Mouse (Mus musculus): Measurements from ENCODE around the gene Brd3. TPM values are rescaled to one million over a fixed set of nuclear protein-coding genes. Genes with fewer than 3 reads are reported as not detected.
"Not testable (repeated sequence)": the region's sequence is repeated elsewhere in the genome, so short reads cannot be mapped to it uniquely, and the experiment has no call there.

Brd3 gene
- polyA plus RNA-seq, 1 experiment = 58.4 TPM

DNA sequence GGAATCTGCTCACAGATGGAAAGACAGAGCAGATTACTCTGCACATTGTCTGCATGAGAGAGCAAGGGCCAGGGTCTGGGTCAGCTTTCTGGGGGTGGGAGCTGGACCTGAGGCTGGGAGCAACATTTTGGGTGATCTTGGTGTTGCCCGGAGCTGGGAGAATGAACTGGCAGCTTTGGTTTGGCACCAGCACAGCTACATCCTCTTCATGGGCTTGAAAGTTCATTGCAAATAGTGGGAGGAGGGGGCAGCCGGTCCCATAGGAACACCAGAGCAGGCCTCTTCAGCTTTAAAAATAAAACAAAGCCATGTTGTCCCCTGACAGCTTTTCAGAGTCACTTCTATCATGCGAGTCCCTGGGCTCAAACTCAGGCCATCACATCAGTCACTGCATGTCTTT lies 33.8 kb upstream of the Brd3 start:
- peak overlapping the region; percentile 94 for H3K4me3 ChIP-seq (replicated peaks)
- no peaks in the 10 kb centered on the region for H3K27me3 ChIP-seq (replicated peaks)
- H3K36me3 ChIP-seq (replicated peaks; ENCODE audit: low read length) = peaks cover 34% of the 10 kb centered on the region
- H3K4me1 ChIP-seq = peaks cover 28% of the 10 kb centered on the region
- no peaks in the 10 kb centered on the region for H3K9me3 ChIP-seq
- TF ChIP-seq FLI1 (IDR thresholded peaks at IDR 0.05; ENCODE audit: low read length) (no peak), GATA1 (IDR thresholded peaks at IDR 0.05; ENCODE audit: borderline replicate concordance, low read length) (no peak)

- H3K36me3 ChIP-seq (replicated peaks; ENCODE audit: low read length) = peaks cover 39% of the 10 kb centered on the region
- H3K27me3 ChIP-seq (replicated peaks) = no peaks in the 10 kb centered on the region
- no peaks in the 10 kb centered on the region for H3K9me3 ChIP-seq
- peak overlapping the region; percentile 94 for H3K4me3 ChIP-seq (replicated peaks)
- TF ChIP-seq FLI1 (IDR thresholded peaks at IDR 0.05; ENCODE audit: low read length) = no peak
- TF ChIP-seq GATA1 (IDR thresholded peaks at IDR 0.05; ENCODE audit: borderline replicate concordance, low read length) = no peak
- H3K4me1 ChIP-seq = peaks cover 28% of the 10 kb centered on the region
Observed at GRCm38 (mm10) chr2:27540515-27540836, 33.0 kb upstream of the Brd3 start.

- TF ChIP-seq FLI1 (IDR thresholded peaks at IDR 0.05; ENCODE audit: low read length) (peak; percentile 81; the same call in 1 of the 2 replicates), GATA1 (IDR thresholded peaks at IDR 0.05; ENCODE audit: borderline replicate concordance, low read length) (no peak)
- H3K27me3 ChIP-seq (replicated peaks) = no peaks in the 10 kb centered on the region
- H3K4me1 ChIP-seq = peaks cover 28% of the 10 kb centered on the region
Observed at GRCm38 (mm10) chr2:27539772-27540514, 32.5 kb upstream of the Brd3 start.

DNA sequence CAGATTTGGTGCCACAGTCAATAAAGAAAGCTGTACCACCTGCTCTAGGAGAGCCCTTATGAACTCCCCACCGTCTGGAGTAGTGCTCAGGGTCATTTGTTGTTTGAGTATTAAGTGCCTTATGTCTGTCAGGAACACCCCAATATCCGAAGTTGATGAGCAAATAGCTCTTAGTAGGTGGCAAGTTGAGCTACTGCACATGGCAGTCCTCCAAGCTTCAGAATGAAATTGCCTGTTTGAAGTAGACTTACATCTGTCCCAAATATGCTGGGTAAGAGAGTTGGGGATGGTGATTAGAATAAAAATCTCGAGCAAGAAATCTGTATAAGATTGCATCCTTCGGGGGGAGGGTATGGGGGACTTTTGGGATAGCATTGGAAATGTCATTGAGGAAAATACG lies 31.9 kb upstream of the Brd3 start:
- H3K27me3 ChIP-seq (replicated peaks) = no peaks in the 10 kb centered on the region
- peaks cover 46% of the 10 kb centered on the region for H3K36me3 ChIP-seq (replicated peaks; ENCODE audit: low read length)
- no peaks in the 10 kb centered on the region for H3K9me3 ChIP-seq
- no peak overlapping the region for H3K4me3 ChIP-seq (replicated peaks)
- peaks cover 31% of the 10 kb centered on the region for H3K4me1 ChIP-seq
- no peak for TF ChIP-seq FLI1 (IDR thresholded peaks at IDR 0.05; ENCODE audit: low read length)
- no peak for TF ChIP-seq GATA1 (IDR thresholded peaks at IDR 0.05; ENCODE audit: borderline replicate concordance, low read length)

More at GRCm38 (mm10) chr2:27539772-27540514, 32.5 kb upstream of the Brd3 start:
- Histone ChIP-seq H3K9me3 (no peaks in the 10 kb centered on the region), H3K36me3 (replicated peaks; ENCODE audit: low read length) (peaks cover 44% of the 10 kb centered on the region), H3K4me3 (replicated peaks) (peak overlapping the region; percentile 94)

- H3K27me3 ChIP-seq (replicated peaks); H3K4me3 ChIP-seq (replicated peaks); H3K9me3 ChIP-seq: not testable (repeated sequence)
- Histone ChIP-seq H3K36me3 (replicated peaks; ENCODE audit: low read length) (peaks cover 49% of the 10 kb centered on the region), H3K4me1 (peaks cover 33% of the 10 kb centered on the region)
Observed at GRCm38 (mm10) chr2:27538455-27539330, 31.2 kb upstream of the Brd3 start.

GRCm38 (mm10) chr2:27518283-27518682 lies 10.8 kb upstream of the Brd3 start:
- peaks cover 53% of the 10 kb centered on the region for H3K36me3 ChIP-seq (replicated peaks; ENCODE audit: low read length)

GRCm38 (mm10) chr2:27516289-27516688 lies 8.8 kb upstream of the Brd3 start:
- H3K4me1 ChIP-seq = peaks cover 79% of the 10 kb centered on the region
- no peaks in the 10 kb centered on the region for H3K27me3 ChIP-seq (replicated peaks)
- H3K4me3 ChIP-seq (replicated peaks) = peak overlapping the region; percentile 98
- peaks cover 38% of the 10 kb centered on the region for H3K36me3 ChIP-seq (replicated peaks; ENCODE audit: low read length)
- TF ChIP-seq GATA1 (IDR thresholded peaks at IDR 0.05; ENCODE audit: borderline replicate concordance, low read length) (no peak), FLI1 (IDR thresholded peaks at IDR 0.05; ENCODE audit: low read length) (no peak)
- H3K9me3 ChIP-seq = no peaks in the 10 kb centered on the region

More at GRCm38 (mm10) chr2:27518283-27518682, 10.8 kb upstream of the Brd3 start:
- H3K4me1 ChIP-seq = peaks cover 65% of the 10 kb centered on the region
- TF ChIP-seq FLI1 (IDR thresholded peaks at IDR 0.05; ENCODE audit: low read length) = no peak
- H3K4me3 ChIP-seq (replicated peaks) = no peak overlapping the region
- no peaks in the 10 kb centered on the region for H3K27me3 ChIP-seq (replicated peaks)
- no peaks in the 10 kb centered on the region for H3K9me3 ChIP-seq

DNA sequence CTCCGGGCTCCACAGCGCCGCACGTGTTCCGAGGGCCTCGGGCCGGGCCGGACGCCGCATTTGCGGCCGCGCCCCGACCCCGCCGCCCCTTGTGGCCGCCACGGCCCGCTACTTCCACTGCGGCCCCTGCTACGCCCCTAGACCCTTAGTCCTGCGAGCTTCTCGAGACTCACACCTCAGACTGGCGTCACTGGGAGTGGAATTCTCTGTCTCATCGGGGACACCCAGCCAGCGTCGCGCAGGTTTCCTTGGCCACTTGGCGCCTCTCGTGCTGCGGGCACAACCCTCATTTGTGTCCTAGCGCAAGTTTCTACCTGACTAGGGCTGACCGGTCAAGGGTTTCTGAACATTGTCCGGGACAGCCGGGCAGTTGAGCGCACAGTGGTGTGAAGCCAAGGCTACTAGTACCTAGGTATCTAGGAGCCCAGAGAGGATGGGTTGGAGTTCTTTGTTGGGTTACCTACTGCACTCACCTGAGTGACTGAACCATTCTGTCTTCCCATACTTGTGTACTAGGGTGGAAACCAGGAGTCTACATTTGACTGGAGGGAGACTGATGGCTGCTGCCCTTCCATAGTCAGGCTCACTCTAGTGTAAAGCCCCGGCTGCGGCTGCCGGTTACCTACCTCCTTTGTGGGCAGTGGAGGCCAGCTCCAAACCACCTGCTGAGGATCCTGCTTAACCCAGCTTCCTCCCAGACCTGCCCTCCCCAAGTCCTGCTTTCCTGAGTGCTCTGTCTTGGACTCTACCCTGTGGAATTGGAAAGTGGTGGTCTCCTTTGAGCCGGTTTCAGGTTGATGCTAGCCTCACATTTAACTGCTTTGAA lies 8.1 kb upstream of the Brd3 start:
- no peaks in the 10 kb centered on the region for H3K9me3 ChIP-seq
- TF ChIP-seq GATA1 (IDR thresholded peaks at IDR 0.05; ENCODE audit: borderline replicate concordance, low read length) (no peak), FLI1 (IDR thresholded peaks at IDR 0.05; ENCODE audit: low read length) (no peak)
- peaks cover 31% of the 10 kb centered on the region for H3K36me3 ChIP-seq (replicated peaks; ENCODE audit: low read length)
- peak overlapping the region; percentile 98 for H3K4me3 ChIP-seq (replicated peaks)
- H3K27me3 ChIP-seq (replicated peaks) = no peaks in the 10 kb centered on the region
- H3K4me1 ChIP-seq = peaks cover 77% of the 10 kb centered on the region

DNA sequence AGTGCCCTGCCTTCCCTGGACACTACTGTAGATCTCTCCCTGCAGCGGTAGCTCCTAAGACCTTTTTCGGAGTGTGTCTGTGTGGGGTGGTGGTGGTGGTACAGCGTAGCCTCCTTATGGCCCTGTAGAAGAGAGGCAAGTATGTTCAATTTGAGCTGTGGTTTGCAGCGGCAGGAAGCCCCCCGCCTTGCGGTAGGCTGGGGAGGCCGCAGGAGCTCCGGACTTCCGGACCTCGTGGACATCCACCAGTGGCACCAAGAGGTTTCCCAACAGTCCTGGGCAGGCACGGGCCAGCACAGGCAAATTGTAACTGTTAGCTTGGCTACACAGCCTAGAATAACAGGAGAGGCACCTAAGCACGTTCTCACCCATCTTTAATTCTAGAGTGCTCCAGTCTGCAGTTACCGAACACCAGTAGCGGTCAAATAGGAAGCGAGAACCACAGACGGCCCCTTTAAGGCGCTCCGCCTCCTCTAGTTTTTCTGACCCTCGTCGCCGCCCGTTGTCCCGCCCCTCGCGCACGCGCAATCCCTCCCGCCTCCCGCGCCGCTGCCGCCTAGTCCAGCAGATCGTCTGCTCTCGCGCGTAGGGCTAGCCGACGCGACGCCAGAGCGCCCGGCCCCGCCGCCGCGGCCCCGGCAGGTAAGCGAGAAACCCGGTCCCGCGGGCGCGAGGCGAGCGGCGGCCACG lies 7.3 kb upstream of the Brd3 start, which contains the start of gene Wdr5:
Wdr5 (plus strand) TSS at position 519 of the 690 bp plus-strand sequence.
- no peaks in the 10 kb centered on the region for H3K27me3 ChIP-seq (replicated peaks)
- peaks cover 74% of the 10 kb centered on the region for H3K4me1 ChIP-seq
- no peaks in the 10 kb centered on the region for H3K9me3 ChIP-seq
- H3K36me3 ChIP-seq (replicated peaks; ENCODE audit: low read length) = peaks cover 23% of the 10 kb centered on the region
- H3K4me3 ChIP-seq (replicated peaks) = peak within 1 kb of the TSS; percentile 98
- TF ChIP-seq FLI1 (IDR thresholded peaks at IDR 0.05; ENCODE audit: low read length) (peak; percentile 79), GATA1 (IDR thresholded peaks at IDR 0.05; ENCODE audit: borderline replicate concordance, low read length) (no peak)
